Mouse (Mus musculus) forebrain, embryonic 16.5 days (tissue): ENCODE data around the gene Fth1. TPM values are rescaled to one million over a fixed set of nuclear protein-coding genes. Genes with fewer than 3 reads are reported as not detected.
"Not testable (repeated sequence)": the region's sequence is repeated elsewhere in the genome, so short reads cannot be mapped to it uniquely, and the experiment has no call there.

ENCODE experiments used
- ATAC-seq: fragments of 200-750 bp; cut with Nextera tagmentation; 2 replicates; pipeline ENCODE4 v1.8.0; 2017; ENCODE audit warnings: mild to moderate bottlenecking, moderate library complexity
- H3K27ac ChIP-seq: fragments of 300-500 bp; sonication (generic); 2 replicates; pipeline ENCODE4 v1.5.1; 2014; ENCODE audit warnings: low read length, control low read depth
- H3K27me3 ChIP-seq: fragments of 300-500 bp; sonication (generic); replicated peaks from 2 replicates; pipeline ENCODE4 v1.6.1; 2014; ENCODE audit warnings: low read length; ENCODE audit not compliant: control insufficient read depth, insufficient read depth
- H3K36me3 ChIP-seq: fragments of 300-500 bp; sonication (generic); 2 replicates; pipeline ENCODE4 v1.6.1; 2014; ENCODE audit not compliant: control insufficient read depth, insufficient read depth
- H3K4me1 ChIP-seq: fragments of 300-500 bp; sonication (generic); replicated peaks from 2 replicates; pipeline ENCODE4 v1.6.1; 2014; ENCODE audit warnings: low read length; ENCODE audit not compliant: control insufficient read depth, insufficient read depth
- H3K4me2 ChIP-seq: fragments of 300-500 bp; sonication (generic); 2 replicates; pipeline ENCODE4 v1.6.1; 2014; ENCODE audit warnings: mild to moderate bottlenecking, low read length, control low read depth
- H3K4me3 ChIP-seq: fragments of 300-500 bp; sonication (generic); replicated peaks from 2 replicates; pipeline ENCODE4 v1.5.1; 2014; ENCODE audit warnings: mild to moderate bottlenecking, low read length, control low read depth
- H3K9ac ChIP-seq: fragments of 300-500 bp; sonication (generic); replicated peaks from 2 replicates; pipeline ENCODE4 v1.6.1; 2014; ENCODE audit warnings: low read depth, low read length, control low read depth
- H3K9me3 ChIP-seq: fragments of 300-500 bp; sonication (generic); 2 replicates; pipeline ENCODE4 v1.6.1; 2016; ENCODE audit warnings: low read length; ENCODE audit not compliant: control insufficient read depth
- WGBS: fragments of 180-500 bp; shearing (Covaris S2); extraction: QIAGEN DNeasy Blood & Tissue Kit; methylation state at CpG from one replicate; pipeline ENCODE4 v1.1.7; 2014; 5-methylcytosine and 5-hydroxymethylcytosine counted together
- polyA plus RNA-seq: library from polyadenylated mRNA; unstranded; fragments of >200 nt; fragmentation: Nextera tagmentation; extraction: Ambion mirVana; gene quantifications from 2 replicates; pipeline ENCODE4 v1.2.1, GENCODE M21; 2015

The Fth1 gene
- polyA plus RNA-seq, 1 experiment from 2014 or later: 1,497 TPM

DNA sequence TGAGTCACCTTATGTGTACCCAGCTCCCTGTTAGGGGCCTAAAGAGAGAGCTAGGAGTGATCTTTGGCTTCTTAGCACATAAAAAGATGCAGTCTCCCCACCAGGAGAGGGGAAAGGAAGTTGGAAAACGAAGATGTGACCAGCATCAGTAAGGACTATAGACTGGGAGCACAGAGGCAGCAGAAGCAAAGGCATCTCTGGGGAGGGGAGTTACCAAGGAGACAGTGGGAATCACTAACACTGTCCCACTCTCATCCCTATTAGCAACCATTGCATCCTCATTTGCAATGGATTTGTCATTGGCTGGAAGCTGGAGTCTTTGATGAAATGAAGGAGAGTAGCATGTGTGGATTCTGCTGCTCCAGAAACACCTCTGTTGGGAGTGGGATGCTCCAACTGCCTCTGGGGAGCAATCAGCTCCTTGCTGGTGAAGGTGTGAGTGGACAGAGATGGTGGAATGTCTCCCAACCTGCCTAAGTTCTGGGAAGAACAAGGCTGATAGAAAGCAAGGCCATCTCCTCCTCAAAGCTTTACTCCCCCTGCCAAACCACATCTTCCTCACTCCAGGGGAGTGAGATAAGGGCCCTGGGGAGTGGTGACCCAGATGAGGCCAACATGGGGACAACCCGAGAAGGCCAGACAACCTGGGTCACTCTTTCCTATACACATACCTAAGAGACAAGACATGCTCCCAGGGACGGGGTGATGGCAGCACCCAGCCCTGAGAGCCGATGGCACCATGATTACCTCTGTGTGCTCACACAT is 23.6 kb upstream of the Fth1 start:
- Histone ChIP-seq H3K4me3 (no peak overlapping the region), H3K9ac (no peak overlapping the region), H3K36me3 (no peaks in the 10 kb centered on the region), H3K9me3 (no peaks in the 10 kb centered on the region), H3K27me3 (no peaks in the 10 kb centered on the region), H3K27ac (no peak overlapping the region), H3K4me1 (peaks cover 4% of the 10 kb centered on the region), H3K4me2 (no peak overlapping the region)
- ATAC-seq: no peak
- 73% methylated on average over 4 of the region's 4 CpGs for WGBS

DNA sequence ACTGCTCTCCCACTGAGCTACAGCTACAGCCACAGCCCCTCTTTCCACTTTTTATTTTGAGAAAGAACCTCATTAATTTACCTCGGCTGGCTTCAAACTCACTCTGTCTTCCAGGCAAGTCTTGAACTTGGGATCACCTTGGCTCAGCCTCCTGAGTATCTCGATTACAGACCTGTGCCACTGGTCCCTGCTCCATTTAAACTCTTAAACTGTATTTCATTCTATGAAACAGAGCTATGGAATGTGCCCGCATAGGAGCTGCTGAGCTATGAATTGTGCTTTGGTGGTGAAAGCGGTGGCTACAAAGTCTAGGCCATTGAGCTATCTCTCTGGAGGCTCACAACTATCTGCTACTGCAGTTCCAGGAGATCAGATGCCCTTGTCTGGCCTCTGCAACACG is 22.4 kb upstream of the Fth1 start:
- H3K9ac ChIP-seq: no peak overlapping the region
- H3K4me3 ChIP-seq: no peak overlapping the region
- no peak overlapping the region for H3K4me2 ChIP-seq
- ATAC-seq: no peak
- H3K9me3 ChIP-seq: no peaks in the 10 kb centered on the region
- 89% methylated on average over 5 of the region's 5 CpGs for WGBS
- no peak overlapping the region for H3K27ac ChIP-seq
- H3K36me3 ChIP-seq: no peaks in the 10 kb centered on the region
- no peaks in the 10 kb centered on the region for H3K27me3 ChIP-seq
- H3K4me1 ChIP-seq: peaks cover 4% of the 10 kb centered on the region

DNA sequence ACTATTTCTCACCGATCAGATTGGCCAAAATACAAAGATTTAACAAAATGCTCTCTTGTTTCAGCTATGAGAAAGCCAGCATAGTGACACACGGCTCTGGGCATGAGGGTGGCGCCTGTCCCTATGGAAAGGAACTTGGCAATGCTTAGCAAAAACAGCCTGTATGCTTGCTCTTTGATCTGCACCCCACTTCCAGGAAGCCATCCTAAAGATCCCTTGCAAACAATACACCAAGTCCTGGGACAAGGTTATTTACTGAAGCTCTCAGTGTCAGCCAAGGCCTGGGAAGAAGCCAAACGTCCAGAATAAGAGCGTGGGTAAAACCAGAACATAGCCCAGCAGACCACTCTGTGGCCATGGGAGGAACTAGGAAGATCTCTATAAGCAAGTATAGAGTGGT is 19.6 kb upstream of the Fth1 start:
- Histone ChIP-seq H3K4me1 (no peaks in the 10 kb centered on the region), H3K4me2 (no peak overlapping the region), H3K27ac (no peak overlapping the region), H3K9me3 (no peaks in the 10 kb centered on the region), H3K27me3 (no peaks in the 10 kb centered on the region), H3K9ac (no peak overlapping the region), H3K4me3 (no peak overlapping the region), H3K36me3 (no peaks in the 10 kb centered on the region)
- no peak for ATAC-seq
- 74% methylated on average over 5 of the region's 5 CpGs for WGBS

DNA sequence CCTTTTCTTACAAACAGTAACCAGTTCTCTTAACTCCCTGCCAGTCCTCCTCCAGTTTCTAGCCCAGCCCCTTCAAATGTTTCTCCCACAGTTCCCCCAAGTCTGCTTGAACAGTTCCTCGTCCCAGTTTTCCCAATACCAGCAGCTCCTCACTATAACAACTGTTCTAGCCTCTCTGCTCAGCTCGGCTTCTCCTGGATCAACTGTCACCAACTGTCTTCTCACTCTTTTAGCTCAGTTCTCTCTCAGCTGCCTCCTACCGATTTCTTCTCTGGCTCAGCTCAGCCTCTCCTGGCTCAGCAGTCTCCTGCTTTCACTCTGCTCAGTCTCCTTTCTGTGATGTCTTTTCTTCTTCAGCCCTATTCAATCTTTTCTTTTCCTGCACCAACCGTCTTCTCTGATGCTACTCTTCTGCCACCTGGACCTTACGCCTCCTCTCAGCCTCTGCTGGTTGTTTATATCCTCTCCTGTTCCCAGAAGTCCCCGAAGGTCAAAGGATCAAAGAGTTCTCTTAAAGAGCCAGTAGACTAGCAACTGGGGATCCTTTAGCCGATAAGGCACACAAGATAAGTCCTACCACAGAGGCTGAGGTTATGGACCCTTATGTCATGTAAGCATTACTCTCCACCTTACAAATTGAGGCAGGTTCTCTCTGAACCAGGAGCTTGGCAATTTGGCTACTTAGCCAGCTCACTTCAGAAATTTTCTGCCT is 16.0 kb upstream of the Fth1 start:
- no peaks in the 10 kb centered on the region for H3K27me3 ChIP-seq
- no peaks in the 10 kb centered on the region for H3K36me3 ChIP-seq
- H3K4me2 ChIP-seq: no peak overlapping the region
- no peaks in the 10 kb centered on the region for H3K9me3 ChIP-seq
- H3K4me3 ChIP-seq: no peak overlapping the region
- WGBS: 30% methylated on average over 7 of the region's 7 CpGs
- ATAC-seq: no peak
- H3K9ac ChIP-seq: no peak overlapping the region
- no peaks in the 10 kb centered on the region for H3K4me1 ChIP-seq
- no peak overlapping the region for H3K27ac ChIP-seq

DNA sequence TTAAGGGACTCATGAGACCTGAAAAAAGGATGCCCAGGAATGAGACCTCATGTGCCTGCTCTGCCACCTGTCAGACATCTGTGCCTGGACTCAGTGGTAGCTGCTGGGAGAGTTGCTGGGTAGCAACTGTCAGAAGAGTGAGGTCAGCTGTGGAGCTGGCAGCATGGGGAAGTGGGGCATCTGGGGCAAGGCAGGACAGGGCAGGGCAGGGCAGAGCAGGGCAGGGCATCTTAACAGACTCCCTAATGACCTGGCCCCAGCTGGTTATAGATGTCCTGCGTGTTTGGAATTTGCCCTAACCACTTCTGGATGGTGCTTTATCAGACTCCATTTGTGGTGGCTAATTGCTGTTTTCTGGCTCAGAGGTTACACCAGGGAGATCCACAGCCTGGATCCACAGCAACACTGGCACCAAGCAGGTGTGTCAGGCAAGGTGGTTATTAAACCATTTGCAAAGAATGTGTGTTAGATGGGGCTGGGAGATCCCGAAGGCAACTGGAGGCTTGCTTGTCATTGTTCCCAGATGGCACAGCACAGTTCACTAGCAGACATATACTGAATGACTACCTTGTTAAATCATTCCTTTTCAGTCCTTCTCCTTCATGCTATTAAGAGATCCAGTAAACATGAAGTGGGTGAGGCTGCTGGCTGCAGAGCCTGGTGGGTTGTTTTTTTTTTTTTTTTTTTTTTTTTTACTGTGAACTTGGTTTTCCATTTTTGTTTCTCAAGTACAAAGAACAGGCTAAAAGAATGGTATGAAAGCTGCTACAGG is 14.1 kb upstream of the Fth1 start:
- no peak for ATAC-seq
- Histone ChIP-seq H3K9ac (no peak overlapping the region), H3K9me3 (no peaks in the 10 kb centered on the region), H3K4me2 (no peak overlapping the region), H3K4me3 (no peak overlapping the region), H3K4me1 (no peaks in the 10 kb centered on the region), H3K27me3 (no peaks in the 10 kb centered on the region), H3K36me3 (no peaks in the 10 kb centered on the region), H3K27ac (no peak overlapping the region)
- 58% methylated on average over 2 of the region's 2 CpGs for WGBS

DNA sequence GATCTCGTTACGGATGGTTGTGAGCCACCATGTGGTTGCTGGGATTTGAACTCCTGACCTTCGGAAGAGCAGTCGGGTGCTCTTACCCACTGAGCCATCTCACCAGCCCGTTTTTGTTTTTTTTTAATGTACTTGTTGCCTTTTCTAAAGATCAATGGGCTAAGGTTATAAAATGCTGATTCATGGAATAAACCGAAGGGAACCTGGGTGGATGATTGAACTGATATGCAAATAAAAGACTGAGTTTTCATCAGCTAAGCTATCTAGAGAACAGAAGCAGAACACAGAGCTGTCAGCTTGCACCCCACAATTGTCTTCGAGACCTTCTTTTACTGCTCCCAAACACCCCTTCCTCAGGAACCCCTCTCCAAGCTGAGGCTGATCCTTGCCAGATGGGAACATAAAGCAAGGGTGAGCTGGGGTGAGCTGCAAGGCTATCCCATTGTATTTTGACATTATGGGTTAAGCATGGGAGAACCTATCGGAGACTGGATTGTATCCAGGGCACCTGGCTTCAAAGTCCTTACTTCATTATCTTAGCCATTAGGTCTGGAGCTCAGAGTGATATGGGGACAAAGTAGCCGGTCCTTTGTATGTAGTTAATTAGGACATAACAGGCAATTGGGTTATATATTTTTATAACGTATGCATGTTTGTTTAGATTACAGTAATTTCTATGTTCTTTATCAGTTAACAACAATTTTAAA is 12.2 kb upstream of the Fth1 start:
- ATAC-seq: no peak
- H3K9me3 ChIP-seq: no peaks in the 10 kb centered on the region
- H3K4me1 ChIP-seq: no peaks in the 10 kb centered on the region
- H3K9ac ChIP-seq: no peak overlapping the region
- WGBS: 80% methylated on average over 8 of the region's 10 CpGs
- H3K27me3 ChIP-seq: no peaks in the 10 kb centered on the region
- no peak overlapping the region for H3K4me2 ChIP-seq
- H3K36me3 ChIP-seq: no peaks in the 10 kb centered on the region
- no peak overlapping the region for H3K27ac ChIP-seq
- H3K4me3 ChIP-seq: no peak overlapping the region

DNA sequence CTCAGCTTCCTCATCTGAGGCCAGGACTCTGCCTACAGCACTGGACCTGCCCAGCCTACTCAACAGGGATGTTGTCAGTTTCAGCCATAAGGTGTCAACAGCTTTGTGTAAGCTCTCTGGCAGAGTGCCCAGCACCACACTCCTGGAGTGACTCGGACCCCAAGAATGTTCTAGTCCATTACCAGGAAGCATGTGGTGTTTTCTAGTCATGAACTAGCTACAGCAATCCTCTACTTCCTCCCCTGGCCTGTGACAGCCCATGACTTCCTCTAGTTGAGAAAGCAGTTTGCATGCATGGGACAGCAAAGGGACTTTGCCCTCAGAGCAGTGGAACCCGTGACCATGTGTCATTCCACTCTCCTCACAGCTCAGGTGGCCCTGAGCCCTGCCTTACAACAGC is 5.5 kb upstream of the Fth1 start:
- H3K27me3 ChIP-seq, H3K4me3 ChIP-seq, H3K27ac ChIP-seq, H3K36me3 ChIP-seq, H3K9ac ChIP-seq, H3K9me3 ChIP-seq, ATAC-seq, H3K4me2 ChIP-seq, H3K4me1 ChIP-seq: not testable (repeated sequence)
- WGBS: 53% methylated on average over 2 of the region's 2 CpGs

DNA sequence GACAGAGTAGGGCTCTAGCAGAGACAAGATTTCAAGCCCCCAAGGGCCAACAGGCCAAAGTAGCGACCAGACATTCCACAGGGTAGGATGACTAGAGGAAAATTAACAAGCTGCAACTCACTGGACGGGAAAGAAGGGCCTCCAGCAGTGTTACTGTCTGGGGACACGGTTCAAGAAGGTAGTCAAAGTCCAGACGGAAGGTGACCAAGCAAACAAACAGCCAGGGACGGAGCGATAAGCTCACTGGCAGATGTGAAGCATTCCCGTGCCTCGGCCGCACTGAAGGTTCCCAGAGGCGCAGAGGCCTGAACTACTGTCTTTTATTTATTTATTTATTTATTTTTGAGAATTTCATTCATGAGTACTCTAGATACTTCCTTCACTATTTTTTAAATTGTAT is 3.3 kb upstream of the Fth1 start:
- Histone ChIP-seq H3K36me3 (no peaks in the 10 kb centered on the region), H3K9me3 (no peaks in the 10 kb centered on the region), H3K27ac (no peak overlapping the region), H3K4me3 (no peak overlapping the region), H3K9ac (no peak overlapping the region), H3K4me2 (no peak overlapping the region), H3K4me1 (peaks cover 8% of the 10 kb centered on the region; the same call in 1 of the 2 replicates), H3K27me3 (no peaks in the 10 kb centered on the region)
- 87% methylated on average over 10 of the region's 10 CpGs for WGBS
- ATAC-seq: no peak

DNA sequence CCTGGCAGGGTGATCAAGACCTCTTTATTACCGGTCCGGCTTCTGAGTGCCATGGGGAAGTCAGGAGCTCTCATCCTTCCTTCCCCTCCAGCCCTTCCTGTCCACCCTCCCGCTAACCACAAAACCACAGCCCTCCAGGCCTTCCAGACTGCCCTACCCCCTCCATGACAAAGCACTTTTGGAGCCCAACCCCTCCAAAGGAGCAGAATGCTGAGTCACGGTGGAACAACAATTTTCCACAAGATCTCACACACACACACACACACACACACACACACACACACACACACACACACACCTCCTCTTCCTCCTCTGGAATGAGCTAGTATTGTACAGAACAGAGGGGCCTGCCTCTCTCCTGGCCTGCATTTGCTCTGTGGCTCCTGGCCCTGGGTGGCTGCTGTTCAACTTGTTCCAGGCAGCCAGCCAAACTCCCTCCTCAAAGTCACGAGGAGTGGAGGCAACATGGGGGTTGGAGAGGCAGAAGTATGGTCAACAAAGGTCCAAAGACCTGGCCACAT is 1.9 kb upstream of the Fth1 start:
- Histone ChIP-seq H3K9ac (no peak overlapping the region), H3K4me2 (no peak overlapping the region), H3K4me1 (peaks cover 11% of the 10 kb centered on the region), H3K27me3 (no peaks in the 10 kb centered on the region), H3K9me3 (no peaks in the 10 kb centered on the region), H3K27ac (no peak overlapping the region), H3K4me3 (no peak overlapping the region), H3K36me3 (no peaks in the 10 kb centered on the region)
- ATAC-seq: no peak
- 55% methylated on average over 5 of the region's 5 CpGs for WGBS
